Mouse (Mus musculus) liver, adult 2 months (tissue): ENCODE measurements around the gene Hmg20b. TPM values are rescaled to one million over a fixed set of nuclear protein-coding genes. Genes with fewer than 3 reads are reported as not detected.

Experiments used
- DNase-seq: peaks from one replicate; pipeline ENCODE4 v3.0.0-alpha.2; 2011; ENCODE audit warnings: low read depth, low spot score; ENCODE audit errors: extremely low read depth
- H3K27ac ChIP-seq: fragments of 200-500 bp; replicated peaks from 2 replicates; pipeline ENCODE4 v1.5.1; 2012; ENCODE audit warnings: low read depth, mild to moderate bottlenecking, control low read depth, inconsistent platforms, low read length; ENCODE audit not compliant: insufficient read depth
- H3K27me3 ChIP-seq: fragments of 200-500 bp; 2 replicates; pipeline ENCODE4 v1.6.1; 2012; ENCODE audit warnings: mild to moderate bottlenecking, moderate library complexity, low read length, inconsistent platforms; ENCODE audit not compliant: control insufficient read depth, insufficient read depth
- H3K36me3 ChIP-seq: fragments of 200-500 bp; 2 replicates; pipeline ENCODE4 v1.6.1; 2012; ENCODE audit warnings: low read length, inconsistent platforms; ENCODE audit not compliant: control insufficient read depth, insufficient read depth
- H3K4me1 ChIP-seq: fragments of 200-500 bp; 2 replicates; pipeline ENCODE4 v1.6.1; 2011; ENCODE audit warnings: low read length; ENCODE audit not compliant: control insufficient read depth, insufficient read depth
- H3K4me3 ChIP-seq: fragments of 200-500 bp; 2 replicates; pipeline ENCODE4 v1.5.1; 2011; ENCODE audit warnings: low read depth, mild to moderate bottlenecking, control low read depth, low read length, moderate library complexity; ENCODE audit not compliant: insufficient read depth
- H3K79me2 ChIP-seq: fragments of 200-500 bp; 2 replicates; pipeline ENCODE4 v1.6.1; 2012; ENCODE audit warnings: inconsistent platforms, mild to moderate bottlenecking, low read length, moderate library complexity; ENCODE audit not compliant: control insufficient read depth, insufficient read depth
- H3K9ac ChIP-seq: fragments of 200-500 bp; 2 replicates; pipeline ENCODE4 v1.6.1; 2012; ENCODE audit warnings: low read depth, mild to moderate bottlenecking, control low read depth, inconsistent platforms, low read length
- CTCF ChIP-seq: fragments of 200-500 bp; IDR thresholded peaks from 2 replicates; pipeline ENCODE4 v1.5.1; 2011; ENCODE audit warnings: low read depth, low read length, control low read depth
- POLR2A ChIP-seq: fragments of 200-500 bp; IDR thresholded peaks from 2 replicates; pipeline ENCODE4 v1.6.1; 2011; ENCODE audit warnings: low read length, control low read depth; ENCODE audit not compliant: insufficient read depth; ENCODE audit errors: extremely low read depth
- WGBS: fragments of 180-500 bp; shearing (Covaris S2); methylation state at CpG from one replicate; pipeline ENCODE4 v1.1.7; 2018; 5-methylcytosine and 5-hydroxymethylcytosine counted together
- polyA plus RNA-seq: library from polyadenylated mRNA; depleted of rRNA; stranded (reverse); fragments of >200 nt; gene quantifications from 2 replicates; pipeline ENCODE4 v1.2.3, GENCODE M21; 2012
- total RNA-seq: library from RNA; depleted of rRNA; stranded (reverse); fragments of >200 nt; gene quantifications from 2 replicates; pipeline ENCODE4 v1.2.3, GENCODE M21; 2014

Gene Hmg20b
- total and polyA plus RNA-seq, 2 experiments, result 9.9 to 54.0 TPM

GRCm38 (mm10) chr10:81303258-81303657 lies 47.0 kb downstream of the Hmg20b start:
- Histone ChIP-seq H3K36me3 (no peaks in the 10 kb centered on the region), H3K9ac (no peak overlapping the region), H3K27me3 (no peaks in the 10 kb centered on the region), H3K79me2 (peaks cover 50% of the 10 kb centered on the region), H3K27ac (no peak overlapping the region), H3K4me3 (no peak overlapping the region), H3K4me1 (peaks cover 32% of the 10 kb centered on the region)
- no peak for DNase-seq
- no peak for TF ChIP-seq POLR2A
- 52% methylated on average over 10 of the region's 10 CpGs for WGBS

- TF ChIP-seq CTCF (no peak), POLR2A (no peak)
- Histone ChIP-seq H3K9ac (no peak overlapping the region), H3K36me3 (no peaks in the 10 kb centered on the region), H3K27me3 (no peaks in the 10 kb centered on the region), H3K4me1 (peaks cover 35% of the 10 kb centered on the region), H3K79me2 (peaks cover 55% of the 10 kb centered on the region), H3K27ac (0 out of 2 replicates have a peak overlapping the region, but pooled peaks have one; percentile 1), H3K4me3 (no peak overlapping the region)
- no peak for DNase-seq
- 47% methylated on average over 14 of the region's 14 CpGs for WGBS
Observed at GRCm38 (mm10) chr10:81302781-81303218, 47.5 kb downstream of the Hmg20b start.

GRCm38 (mm10) chr10:81302288-81302687 lies 48.0 kb downstream of the Hmg20b start:
- Histone ChIP-seq H3K4me1 (peaks cover 39% of the 10 kb centered on the region), H3K9ac (no peak overlapping the region), H3K4me3 (no peak overlapping the region), H3K79me2 (peaks cover 60% of the 10 kb centered on the region), H3K27me3 (no peaks in the 10 kb centered on the region), H3K36me3 (no peaks in the 10 kb centered on the region), H3K27ac (0 out of 2 replicates have a peak overlapping the region, but pooled peaks have one; percentile 1)
- no peak for DNase-seq
- WGBS, result 66% methylated on average over 4 of the region's 4 CpGs
- TF ChIP-seq POLR2A (no peak), CTCF (no peak)

GRCm38 (mm10) chr10:81301321-81301720 lies 49.0 kb downstream of the Hmg20b start:
- Histone ChIP-seq H3K36me3 (no peaks in the 10 kb centered on the region), H3K27ac (no peak overlapping the region), H3K4me3 (no peak overlapping the region), H3K27me3 (no peaks in the 10 kb centered on the region), H3K79me2 (peaks cover 66% of the 10 kb centered on the region), H3K9ac (no peak overlapping the region), H3K4me1 (peaks cover 40% of the 10 kb centered on the region)
- WGBS, result 75% methylated on average over 9 of the region's 9 CpGs
- DNase-seq, result no peak
- TF ChIP-seq POLR2A (no peak), CTCF (no peak)

GRCm38 (mm10) chr10:81300352-81300907 lies 49.9 kb downstream of the Hmg20b start:
- H3K79me2 ChIP-seq, result peaks cover 70% of the 10 kb centered on the region
- peaks cover 43% of the 10 kb centered on the region for H3K4me1 ChIP-seq
- H3K9ac ChIP-seq, result peak overlapping the region; percentile 48
- WGBS, result 31% methylated on average over 9 of the region's 9 CpGs
- H3K27ac ChIP-seq, result peak overlapping the region; percentile 87
- H3K4me3 ChIP-seq, result peak overlapping the region; percentile 16; the same call in 1 of the 2 replicates
- DNase-seq, result peak; percentile 87
- no peaks in the 10 kb centered on the region for H3K27me3 ChIP-seq
- H3K36me3 ChIP-seq, result no peaks in the 10 kb centered on the region
- no peak for TF ChIP-seq CTCF
- no peak for TF ChIP-seq POLR2A

- peak overlapping the region; percentile 16; the same call in 1 of the 2 replicates for H3K4me3 ChIP-seq
- no peak for TF ChIP-seq CTCF
- H3K27me3 ChIP-seq, result no peaks in the 10 kb centered on the region
- 13% methylated on average over 14 of the region's 14 CpGs for WGBS
- H3K79me2 ChIP-seq, result peaks cover 70% of the 10 kb centered on the region
- peaks cover 44% of the 10 kb centered on the region for H3K4me1 ChIP-seq
- peak overlapping the region; percentile 48 for H3K9ac ChIP-seq
- peak; percentile 75 for DNase-seq
- H3K27ac ChIP-seq, result peak overlapping the region; percentile 87
- H3K36me3 ChIP-seq, result no peaks in the 10 kb centered on the region
Observed at GRCm38 (mm10) chr10:81299585-81300351, 50.5 kb downstream of the Hmg20b start.
